Mouse (Mus musculus) embryo, embryonic 9.5 days (tissue): Measurements from ENCODE around the gene Inpp5f.
"Not testable (repeated sequence)": the region's sequence is repeated elsewhere in the genome, so short reads cannot be mapped to it uniquely, and the experiment has no call there.

Experiments used
- DNase-seq: peaks from one replicate; pipeline ENCODE4 v3.0.0-alpha.2; 2017; ENCODE audit errors: extremely low spot score

Gene Inpp5f

DNA sequence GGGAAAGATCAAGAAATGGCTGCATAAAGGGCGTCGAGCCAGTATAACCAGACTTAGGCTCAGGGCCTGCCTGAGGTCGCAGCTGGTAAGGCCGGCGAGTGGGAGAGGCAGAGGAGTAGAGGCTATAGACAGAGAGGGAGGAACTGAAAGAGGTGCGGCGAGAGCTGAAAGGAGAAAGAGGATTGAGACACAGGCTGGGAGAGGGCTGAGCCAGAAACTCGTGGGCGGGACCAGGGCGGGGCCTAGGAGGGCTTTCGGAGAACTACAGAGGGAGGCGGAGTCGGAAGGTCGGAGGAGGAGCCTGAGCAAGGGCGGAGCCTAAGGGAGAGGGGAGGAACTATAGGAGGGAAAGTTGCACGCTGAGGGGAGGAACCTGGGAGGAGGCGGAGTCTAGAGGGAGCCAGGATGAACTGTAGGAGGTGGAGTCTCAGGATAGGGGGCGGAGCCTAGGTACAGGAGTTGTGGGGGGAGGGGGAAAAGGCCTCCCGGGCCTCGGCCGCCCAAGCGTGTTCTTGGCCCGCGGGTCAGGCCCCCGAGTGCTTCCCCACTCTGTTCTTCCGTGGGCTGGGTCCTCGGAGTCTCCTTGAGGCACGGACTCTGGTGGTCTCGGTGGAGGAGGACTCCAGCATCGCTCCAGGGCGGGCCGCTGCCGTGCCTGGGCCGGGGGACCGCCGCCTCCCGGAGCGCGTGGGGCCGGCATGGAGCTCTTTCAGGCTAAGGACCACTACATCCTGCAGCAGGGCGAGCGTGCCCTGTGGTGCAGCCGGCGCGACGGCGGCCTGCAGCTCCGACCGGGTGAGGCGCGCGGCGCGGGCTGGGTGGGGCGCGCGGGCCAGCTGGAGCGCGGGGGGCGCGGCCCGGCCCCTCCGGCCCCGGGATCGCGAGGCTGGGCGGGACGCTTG lies at the start of gene Inpp5f:
TSS of gene Inpp5f (plus strand) at position 432 of the 902 bp plus-strand sequence.
- peak; percentile 100 for DNase-seq

DNA sequence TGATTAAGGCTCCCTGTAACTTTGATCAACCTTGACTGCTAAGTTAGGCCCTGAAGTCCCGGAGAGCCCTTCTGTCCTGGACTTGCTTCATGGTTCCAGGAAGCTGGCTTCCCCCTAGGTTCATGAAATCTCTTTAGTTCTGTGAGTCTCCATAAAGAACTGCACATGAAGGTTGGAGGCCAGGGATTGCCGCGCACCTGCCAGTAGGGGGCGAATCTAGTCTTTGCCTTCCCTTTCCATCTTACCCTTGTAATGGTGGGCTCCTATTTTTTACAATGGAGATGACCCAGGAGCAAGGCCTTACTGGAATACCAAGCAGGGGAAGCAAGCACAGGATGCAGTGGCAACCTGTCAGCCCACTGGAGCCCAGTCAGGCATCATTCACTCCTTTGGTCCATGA lies 47.8 kb upstream of the Inpp5f start:
- DNase-seq: no peak

DNA sequence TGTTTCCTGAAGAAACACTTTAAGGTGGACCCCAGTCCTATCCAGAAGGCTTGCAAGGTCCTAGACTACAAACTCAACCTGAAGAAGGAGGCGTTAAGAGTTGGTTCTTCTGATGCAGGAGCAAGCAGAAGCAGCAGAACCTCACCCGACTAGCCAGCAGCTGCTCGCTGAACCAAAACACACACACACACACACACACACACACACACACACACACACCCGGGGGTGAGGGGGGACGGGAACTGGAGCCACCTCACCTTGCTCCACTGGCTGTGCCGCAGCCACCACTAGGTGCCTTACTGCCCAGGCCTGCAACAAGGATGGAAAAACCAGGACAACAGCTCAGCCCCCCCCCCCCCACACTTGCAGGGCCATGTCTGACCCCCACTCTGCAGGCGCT lies 44.8 kb upstream of the Inpp5f start:
- DNase-seq: no peak

DNA sequence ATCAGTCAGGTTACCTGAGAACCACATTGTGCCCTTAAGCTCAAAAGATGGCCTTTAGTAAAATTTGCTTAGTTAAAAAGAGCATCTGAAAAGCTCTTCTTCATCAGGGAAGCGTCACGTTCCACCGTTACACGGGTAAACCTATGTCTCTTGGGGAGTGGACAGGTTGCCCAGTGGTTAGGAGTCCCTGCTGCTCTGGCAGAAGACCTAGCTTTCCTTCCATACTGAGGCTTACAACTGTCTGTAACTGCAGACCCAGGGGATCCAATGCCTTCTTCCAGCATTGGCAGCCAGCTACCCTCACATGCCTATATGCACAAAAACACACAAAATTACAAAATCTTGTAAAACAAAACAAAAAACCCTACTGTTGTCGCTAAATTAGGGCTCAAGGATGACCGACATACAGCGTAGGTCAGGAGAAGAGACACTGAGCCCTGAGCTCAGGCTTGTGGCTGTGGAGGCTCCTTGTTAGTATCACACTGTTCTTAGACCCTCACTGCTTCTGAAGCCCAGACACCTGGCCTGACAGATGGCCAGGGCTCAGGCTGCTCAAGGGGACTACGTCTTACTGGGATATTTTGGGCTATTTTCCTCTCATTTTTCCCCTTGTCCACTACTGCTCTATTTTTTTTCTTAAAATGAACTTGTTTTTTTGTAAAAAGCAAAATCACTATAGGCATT lies 43.4 kb upstream of the Inpp5f start:
- no peak for DNase-seq

DNA sequence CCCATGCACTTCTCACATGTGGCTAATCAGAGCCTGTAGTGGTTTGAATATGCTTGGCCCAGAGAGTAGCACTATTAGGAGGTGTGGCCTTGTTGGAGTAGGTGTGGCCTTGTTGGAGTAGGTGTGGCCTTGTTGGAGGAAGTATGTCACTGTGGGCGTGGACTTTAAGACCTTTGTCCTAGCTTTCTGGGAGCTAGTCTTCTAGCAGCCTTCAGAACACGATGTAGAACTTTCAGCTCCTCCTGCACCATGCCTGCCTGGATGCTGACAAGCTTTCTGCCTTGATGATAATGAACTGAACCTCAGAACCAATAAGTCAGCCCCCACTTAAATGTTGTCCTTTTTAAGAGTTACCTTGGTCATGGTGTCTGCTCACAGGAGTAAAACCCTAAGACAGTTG lies 41.7 kb upstream of the Inpp5f start:
- not testable (repeated sequence) for DNase-seq

DNA sequence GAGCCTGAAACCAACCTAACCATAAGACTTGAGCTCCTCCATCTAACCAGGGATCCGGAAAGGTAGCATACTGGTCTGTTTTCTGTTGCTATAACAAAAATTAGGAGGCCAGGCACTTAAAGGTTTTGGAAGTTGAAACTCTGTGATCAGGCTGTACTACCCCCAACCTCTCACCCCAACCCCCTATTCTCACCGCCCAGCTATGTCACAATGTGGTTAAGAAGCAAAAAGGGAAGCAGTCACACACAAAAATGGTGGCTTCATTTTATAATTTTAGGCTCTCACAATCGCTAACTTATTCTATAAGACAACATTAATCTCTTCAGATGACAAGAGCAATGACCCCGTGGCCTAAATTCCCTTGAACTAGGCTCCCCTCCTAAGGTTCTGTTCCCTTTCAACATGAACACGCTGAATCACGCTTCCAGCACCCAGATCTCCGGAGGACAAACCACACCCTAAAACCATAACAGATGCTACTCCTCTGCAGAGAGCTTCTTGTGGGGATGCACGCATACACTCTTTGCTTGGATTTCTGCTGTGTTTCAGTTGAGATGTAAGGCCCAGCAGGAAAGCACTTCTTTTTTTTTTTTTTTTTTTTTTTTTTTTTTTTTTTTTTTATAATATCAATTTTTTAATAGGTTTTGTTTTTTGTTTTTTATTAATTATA lies 41.0 kb upstream of the Inpp5f start:
- no peak for DNase-seq

DNA sequence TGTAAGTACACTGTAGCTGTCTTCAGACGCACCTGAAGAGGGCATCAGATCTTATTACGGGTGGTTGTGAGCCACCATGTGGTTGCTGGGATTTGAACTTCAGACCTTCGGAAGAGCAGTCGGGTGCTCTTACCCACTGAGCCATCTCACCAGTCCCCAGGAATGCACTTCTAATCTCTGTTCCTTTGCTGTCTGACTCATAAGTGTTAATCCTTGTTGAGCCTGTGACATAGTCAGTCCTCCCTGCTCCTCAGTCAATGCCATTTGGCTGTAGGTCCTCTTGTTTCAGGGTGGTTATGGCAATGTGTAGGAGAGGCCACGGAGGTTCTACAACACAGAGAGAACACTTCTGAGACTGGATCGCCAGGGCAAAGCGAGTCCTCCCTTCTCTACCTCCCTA lies 40.5 kb upstream of the Inpp5f start:
- DNase-seq: not testable (repeated sequence)

DNA sequence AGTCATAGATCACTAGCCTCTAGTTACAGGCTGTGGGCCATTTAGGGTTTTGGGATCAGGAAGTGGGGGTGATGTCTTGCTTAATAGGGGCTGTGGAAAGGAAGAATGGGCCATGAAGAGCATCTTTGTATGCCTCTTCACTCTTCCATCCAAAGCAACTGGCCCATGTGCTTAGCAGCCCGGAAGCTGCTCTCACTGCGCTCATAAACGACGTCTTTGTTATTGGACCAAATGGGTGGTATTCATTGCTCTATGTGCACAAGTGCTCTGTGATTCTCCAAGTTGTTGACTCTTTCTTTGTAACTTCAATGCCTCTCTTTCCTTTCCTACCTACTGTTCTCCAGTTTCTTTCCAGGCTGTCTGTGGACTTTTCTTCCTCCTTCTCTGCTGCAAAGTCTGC lies 39.1 kb upstream of the Inpp5f start:
- DNase-seq: no peak

DNA sequence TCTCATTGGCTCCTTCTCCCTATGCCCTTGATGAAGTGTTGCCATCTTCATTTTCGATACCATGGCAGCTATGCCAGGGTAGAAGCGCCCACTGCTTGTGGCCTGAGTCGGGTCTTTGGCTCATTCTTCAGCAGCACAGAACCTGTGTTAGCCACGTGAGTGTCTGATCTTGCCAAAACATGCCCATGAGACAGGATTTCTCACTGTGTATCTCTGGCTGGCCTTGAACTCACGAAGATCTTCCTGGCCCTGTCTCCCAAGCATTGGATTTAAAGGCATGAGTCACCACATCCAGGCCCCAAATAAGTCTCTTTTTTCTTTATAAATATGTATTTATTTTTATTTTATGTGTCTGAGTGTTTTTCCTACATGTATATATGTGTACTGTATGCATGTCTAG lies 35.9 kb upstream of the Inpp5f start:
- no peak for DNase-seq

DNA sequence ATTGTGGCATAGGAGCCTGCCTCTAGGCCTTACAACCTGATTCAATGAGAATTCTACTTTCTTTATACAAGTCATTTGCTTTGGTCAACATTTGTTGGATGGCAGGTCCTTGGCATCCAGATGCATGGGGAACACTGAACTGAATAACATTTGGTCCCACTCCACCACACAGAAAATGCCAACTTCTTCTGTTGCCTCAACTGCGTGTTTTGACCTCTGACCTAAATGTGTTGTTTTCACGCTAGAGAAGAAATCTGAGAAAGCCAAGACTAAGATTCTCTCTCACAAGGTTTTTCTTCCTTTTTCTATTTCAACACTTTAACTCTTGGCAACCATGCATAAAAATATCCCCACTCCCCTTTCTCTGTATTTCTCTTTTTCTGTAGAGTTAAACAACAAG lies 35.3 kb upstream of the Inpp5f start:
- no peak for DNase-seq

DNA sequence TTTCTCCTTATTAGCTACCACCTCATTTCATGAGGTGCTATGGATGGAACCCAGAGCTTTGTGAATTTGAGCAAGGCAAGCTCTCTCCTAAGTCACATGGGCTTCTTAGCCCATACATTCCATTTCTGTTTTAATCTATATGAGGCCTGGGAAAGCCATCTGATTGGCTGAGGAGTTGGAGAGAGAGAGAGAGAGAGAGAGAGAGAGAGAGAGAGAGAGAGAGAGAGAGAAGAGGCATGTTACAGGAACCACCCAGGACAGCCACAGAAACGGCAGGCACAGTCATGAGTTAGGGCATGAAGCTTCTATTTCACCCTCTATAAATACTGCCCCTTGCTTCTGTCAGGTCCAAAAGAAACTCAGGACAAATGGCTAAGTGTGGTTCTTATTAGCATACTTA lies 33.5 kb upstream of the Inpp5f start:
- DNase-seq: no peak

DNA sequence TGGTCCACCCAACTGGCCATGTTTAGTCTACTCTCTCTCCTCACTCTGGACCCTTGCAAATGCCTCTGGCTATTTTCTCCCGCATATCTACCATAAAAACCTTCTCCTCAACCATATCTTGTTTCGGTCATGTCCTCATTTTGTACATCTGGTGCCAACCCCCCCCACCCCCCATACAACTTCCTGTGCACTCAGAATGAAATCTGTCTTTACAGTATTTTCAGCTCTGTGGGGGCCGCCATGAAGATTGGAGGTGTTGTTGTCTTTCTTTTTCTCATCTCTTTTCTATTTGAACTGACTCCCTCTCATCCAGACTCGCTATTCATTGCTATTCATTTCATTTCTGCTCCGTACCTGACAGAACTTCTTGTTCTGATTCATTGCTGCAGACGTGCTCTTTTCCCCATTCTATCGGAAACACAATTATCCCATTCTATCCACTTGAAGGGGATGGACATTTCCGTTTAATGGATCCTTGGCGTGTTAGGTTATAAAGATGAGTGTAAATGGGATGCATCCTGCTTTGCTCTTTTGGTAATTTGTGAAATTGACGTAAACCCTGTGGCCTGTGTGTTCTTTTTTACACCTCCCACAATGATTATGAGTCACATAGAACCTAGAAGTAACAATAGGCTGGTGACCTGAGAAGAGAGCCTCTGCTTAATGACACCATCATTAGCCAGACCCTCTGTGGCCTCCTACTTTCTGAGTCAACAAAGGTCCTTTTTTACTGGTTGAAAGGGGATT lies 32.8 kb upstream of the Inpp5f start:
- no peak for DNase-seq

DNA sequence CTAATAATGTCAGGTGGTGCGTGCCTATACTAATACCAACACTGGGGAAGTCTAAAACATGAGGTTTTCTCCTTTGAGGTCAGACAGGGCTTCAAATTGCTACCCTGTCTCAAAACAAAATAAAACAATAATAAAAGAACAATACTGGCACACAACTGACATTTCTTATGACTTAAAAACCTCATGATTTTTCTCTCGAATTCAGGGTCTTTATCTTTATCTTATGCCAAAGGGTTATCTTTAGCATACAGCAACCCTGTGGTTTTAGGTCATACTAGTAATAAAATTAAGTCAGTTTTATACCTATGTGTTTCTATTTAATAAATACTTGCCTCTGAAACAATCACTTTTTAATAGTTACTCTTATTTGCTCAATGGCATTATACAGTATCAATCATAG lies 31.7 kb upstream of the Inpp5f start:
- no peak for DNase-seq

DNA sequence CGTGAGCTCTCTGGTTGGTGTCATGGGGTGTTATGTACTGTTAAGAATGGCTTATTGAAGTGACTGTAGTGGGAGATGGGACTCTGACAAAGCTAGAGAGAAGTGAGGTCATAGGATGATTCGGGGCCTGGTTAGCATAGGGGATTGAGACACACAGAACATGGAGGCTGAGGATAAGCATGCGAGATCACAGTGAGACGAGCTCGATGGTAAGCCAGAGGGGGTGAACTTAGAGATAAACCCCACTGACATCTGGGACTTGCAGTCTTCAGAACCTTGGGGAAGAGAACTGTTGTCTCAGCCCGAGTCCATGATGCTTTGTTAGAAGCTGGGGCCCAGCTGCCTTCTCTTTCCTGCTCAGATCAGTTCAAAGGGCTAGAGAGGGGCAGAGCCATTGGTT lies 30.8 kb upstream of the Inpp5f start:
- DNase-seq: no peak

DNA sequence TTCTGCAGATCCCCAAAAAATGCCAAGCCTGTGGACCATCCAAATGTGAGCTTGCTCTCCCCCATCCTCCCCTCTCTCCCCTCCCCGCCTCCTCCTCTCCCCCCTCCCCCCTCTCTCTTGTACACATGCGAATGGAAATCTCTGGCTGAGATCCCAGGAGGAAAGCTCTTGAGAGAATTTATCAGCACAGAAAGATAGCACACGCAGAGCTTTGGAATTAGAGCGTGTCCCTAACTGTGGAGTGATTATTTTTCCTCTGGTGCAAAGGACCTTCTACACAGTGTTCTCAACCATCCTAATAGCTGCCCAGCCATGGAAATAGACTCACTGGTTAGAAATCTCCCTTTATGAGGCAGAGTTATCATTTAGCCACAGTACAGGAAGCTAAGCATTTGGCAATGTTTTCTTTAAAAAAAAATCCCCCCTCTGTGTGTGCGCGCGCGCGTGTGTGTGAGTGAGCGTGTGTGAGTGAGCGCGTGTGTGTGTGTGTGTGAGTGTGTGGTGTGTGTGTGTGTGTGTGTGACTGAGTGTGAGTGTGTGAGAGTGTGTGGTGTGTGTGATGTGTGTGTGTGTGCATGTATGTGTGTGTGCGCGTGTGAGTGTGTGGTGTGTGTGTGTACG lies 29.2 kb upstream of the Inpp5f start:
- no peak for DNase-seq

DNA sequence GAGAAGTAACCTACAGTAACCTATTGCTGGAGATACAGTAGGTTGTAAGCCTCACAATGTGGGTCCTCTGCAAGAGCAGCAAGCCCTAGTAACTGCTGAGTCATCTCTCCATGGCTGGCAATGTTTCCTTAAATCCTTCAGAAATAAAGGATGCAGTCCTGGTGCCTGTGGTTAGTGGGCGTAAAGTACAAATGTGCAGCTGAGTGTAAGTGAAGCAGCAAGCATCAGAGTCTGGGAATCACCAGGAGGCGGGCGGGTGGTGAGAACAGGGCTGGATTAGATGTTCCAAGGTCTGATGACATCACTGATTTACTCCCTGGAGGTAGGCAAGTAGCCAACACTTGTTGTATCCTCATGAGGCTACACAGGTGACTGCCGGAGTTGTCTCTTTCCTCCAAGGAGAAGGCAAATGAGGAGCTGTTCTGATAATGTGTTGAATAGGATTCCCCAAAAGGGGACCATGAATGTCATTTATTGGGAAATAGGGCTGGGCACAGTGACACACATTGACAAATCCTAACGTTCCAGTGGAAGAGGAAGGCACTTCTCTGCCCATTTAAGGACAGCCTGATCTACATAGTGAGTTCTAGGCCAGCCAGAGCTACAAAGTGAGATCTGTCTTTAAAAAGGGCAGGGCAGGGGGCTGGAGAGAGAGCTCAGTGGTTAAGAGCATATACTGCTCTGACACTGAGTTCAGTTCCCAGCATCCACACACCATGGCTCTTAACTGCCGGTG lies 27.7 kb upstream of the Inpp5f start:
- DNase-seq: no peak

DNA sequence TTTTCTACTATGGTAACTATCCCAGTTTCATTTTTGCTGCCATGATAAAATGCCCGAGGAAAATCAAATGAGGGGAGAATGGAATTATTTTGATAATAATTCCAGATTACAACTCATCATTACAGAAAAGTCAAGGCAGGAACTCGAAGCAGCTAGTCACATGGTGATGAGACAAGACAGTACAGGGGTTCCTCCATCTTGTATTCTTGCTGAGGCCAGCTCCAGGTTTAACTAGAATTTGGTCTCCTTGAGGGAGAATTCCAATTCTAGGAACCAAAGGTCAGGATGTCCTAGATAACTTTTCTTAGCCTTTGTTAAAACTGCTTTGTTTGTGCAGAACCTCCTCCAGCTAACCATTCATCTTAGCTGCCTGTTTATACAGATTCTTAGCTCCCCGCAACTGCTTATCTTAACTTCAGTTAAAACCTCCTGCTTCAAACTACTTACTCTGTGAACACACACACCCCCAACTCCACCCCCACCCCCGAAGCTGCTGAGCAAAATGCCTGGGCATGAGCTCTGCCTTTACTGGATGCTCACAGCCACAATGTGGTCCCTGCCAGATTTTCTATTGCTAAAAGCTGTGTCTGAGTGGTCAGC lies 23.7 kb upstream of the Inpp5f start:
- DNase-seq: no peak

DNA sequence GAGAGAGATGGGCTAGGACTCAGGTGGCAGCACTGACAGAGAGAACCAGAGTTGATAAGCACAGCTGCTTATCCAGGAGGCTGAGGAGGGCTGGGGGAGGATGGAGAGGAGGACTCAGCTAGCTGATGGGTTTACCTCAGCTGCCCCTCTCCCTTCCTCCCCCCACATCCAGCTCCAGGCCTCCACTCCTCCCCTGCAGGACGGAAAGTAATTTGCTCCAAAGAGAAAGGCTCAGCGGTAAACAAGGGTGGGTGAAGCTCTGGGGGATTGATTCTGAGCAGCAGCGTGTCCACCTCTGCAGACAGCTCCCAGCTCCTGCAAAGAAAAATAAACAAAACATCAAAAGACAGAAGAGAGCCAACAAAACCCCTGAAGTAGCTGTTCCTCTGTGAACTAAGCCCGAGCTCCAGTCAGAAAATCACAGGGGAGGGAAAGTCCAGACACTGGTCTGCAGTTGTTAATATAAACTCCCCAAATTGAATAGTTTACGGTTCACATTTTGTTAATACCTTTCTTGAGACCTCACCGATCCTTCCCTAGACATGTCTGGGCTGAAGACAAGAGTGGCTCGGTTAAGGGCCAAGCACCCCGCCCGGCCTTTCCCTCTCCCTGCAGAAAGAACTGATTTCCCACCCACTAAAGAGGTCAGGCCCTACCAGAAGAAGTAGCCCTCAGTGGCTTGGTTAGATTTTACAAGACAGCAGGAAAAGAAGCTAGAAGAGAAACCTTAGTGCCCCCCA lies 19.6 kb upstream of the Inpp5f start:
- DNase-seq: peak; percentile 67

DNA sequence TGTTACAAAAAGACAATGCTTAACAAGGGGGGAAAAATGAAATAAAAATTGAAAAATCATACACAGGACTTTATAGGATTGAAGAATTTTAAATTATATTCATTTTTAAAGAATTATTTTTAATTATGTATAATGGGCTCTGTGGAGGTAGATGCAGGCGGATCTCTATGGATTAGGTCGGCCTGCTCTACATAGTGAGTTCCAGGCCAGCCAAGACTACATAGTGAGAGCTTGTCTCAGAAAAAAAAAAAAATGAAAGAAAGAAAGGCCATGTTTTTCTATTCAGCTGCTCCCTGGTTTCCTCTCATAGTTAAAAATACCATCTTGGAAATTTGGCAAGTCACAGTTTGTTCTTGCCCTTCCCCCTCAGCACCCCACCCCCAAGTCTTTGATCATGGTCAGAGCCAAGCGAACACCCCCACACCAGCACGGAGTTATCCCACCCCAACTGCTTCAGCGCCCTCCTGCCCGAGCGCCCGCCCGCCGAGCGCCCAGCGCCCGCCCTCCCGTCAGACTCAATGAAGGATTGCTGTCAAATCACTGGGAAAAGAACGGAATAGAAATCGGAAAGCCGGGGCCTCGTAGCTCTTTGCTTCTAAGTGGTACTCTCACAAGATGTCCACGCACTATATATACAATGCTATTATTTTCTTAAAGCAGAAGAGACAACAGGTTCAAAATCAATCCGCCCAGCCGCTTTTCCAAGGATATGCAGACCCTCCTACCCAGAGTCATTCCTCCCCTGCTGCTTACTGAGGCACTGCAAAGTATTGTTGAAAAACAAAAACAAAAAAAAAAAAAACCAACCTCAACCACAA lies 18.8 kb upstream of the Inpp5f start:
- DNase-seq: peak; percentile 65
